Mouse (Mus musculus) testis, adult 2 months (tissue): ENCODE measurements at regions not wholly inside any gene's neighbourhood (a gene's known extent, or its start where the extent isn't known, plus 50 kb on each side); places are given as distances from the start of the nearest gene placed in this dataset.

Experiments
- CTCF ChIP-seq: fragments of 200-500 bp; IDR thresholded peaks from 2 replicates; pipeline ENCODE4 v1.5.1; 2012; ENCODE audit warnings: low read depth, mild to moderate bottlenecking, inconsistent platforms, low read length, moderate library complexity; ENCODE audit not compliant: control insufficient read depth, insufficient read depth, insufficient replicate concordance
- POLR2A ChIP-seq: fragments of 200-500 bp; IDR thresholded peaks from 2 replicates; pipeline ENCODE4 v1.6.1; 2012; ENCODE audit warnings: low read depth, mild to moderate bottlenecking, inconsistent platforms, low read length, moderate library complexity; ENCODE audit not compliant: control insufficient read depth

DNA sequence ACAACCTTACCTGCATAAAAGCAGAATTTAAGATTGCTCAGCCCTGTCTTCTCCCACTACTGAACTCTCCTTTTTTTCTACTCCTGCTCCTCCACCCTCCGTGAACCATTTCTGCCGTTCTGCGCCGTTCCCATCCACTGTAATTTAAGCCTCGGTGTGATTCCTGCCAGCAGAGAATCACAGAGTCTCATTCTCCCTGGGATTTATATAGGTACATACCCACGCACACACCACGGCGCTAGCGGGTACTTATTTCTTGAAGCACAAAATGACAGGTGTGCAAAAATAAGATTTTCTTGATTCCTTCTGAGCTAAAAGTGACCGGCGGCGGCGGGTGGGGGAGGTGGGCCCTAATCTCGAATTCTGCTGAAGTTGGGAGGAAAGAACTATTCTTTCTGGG is 324.5 kb upstream of the Atp2b1 start:
- no peak for TF ChIP-seq POLR2A
- TF ChIP-seq CTCF, result no peak
